Mouse (Mus musculus) lung, postnatal 25 days (tissue): Measurements from ENCODE around the gene Mroh7.

ENCODE experiments used
- DNase-seq: peaks from one replicate; pipeline ENCODE4 v3.0.0; 2022; ENCODE audit warnings: low spot score

Gene Mroh7

GRCm38 (mm10) chr4:106693841-106694430, 36.8 kb downstream of the Mroh7 start:
- no peak for DNase-seq

DNA sequence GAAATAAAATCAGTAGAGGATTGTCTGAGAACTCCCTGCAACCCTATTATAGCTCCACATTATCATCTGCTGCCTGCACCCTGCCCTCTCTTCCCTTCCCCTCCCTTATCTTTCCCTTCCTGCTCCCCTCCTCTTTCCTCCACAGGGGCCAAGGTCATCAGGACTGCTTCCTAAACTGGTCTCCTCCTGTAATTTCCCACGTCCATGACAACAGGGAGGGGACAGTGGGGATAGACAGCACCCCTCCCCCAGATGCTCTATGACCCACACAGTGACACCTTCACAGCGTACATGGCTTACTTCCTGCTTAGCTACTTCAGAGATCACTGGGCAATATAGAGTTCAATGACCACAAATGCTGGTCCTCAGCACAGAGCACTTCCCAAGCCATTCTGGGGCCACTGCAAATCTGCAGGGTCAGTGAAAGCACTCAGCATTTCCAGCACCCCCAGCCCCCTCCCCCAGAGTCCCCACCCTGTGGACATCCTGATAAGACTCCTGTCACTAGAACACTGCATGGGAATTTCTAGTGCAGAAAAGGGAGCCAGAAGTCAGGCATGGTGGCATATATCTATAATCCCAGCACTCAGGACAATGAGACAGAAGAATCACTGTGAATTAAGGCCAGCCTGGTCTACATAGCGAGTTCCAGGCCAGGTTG, 42.0 kb downstream of the Mroh7 start:
- DNase-seq: no peak

DNA sequence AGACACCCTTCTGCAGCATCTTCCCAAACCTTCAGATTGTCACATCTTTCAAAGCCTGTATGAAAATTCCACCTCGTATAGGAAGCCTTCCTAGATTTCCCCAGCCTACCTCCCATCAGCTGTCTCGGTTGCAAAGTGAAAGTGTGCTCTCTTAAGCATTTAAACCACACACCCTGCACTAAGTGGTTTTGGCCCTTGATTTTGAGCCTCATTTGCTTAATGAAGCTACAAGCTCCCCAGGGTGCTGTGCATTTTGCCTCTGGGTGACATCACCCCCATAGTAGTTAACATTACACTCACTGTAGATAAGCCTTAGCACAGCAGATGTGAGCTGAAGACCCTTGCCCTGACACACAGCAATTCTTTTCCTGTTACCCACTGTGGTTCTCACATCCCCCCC, 49.8 kb downstream of the Mroh7 start:
- DNase-seq: no peak

DNA sequence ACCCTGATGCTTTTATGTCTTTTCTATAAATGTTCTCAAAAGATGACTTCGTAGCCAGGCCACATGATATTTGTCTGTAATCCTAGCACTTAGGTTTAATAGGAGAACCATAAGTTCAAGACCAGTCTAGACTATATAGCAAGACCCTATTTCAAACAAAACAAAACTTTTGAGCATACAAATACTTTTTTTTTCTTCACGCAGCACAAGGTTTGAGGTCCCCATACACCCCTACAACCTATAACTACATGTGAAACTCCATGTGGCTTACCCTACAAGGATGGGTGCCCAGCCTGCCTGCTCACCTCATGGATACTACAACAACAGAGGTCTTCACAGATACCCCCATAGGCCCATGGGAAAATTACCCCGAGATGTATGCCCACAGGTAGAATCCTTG, 51.6 kb downstream of the Mroh7 start:
- DNase-seq: no peak

DNA sequence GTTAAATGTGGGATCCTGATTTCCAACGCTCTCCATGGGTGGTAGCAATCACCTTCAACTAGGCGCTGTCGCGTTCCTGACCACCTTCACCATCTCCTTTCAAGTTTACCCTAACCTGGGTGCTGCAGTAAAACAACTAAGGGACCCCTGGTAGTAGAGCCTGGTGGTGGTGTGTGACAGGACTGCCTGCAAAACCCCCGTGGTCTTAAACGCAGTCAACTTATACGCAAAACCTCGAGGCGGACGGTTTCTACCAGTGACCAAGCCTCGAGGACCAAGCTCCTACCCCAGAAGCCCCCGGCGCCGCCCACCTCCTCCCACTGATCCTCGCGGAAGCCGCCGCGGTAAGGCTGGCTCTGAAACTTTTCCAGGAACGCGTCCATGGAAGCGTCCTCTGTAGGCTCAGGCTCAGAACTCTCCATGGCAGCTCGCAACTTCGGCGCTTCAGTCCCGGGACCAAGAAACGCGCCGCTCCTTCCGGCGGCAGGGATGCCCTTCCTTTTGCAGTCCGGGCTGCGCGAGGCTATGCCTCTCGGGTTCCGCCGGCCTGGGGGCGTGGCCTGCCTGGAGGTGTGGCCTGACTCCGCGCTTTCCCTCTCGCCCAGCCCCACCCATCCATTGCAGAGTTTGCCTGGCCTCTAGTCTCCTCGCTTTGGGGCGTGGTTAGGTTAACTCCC, 52.1 kb downstream of the Mroh7 start, which contains the start of gene Ttc4:
Ttc4 (minus strand) TSS at position 503 of the 677 bp plus-strand sequence.
- peak; percentile 89 for DNase-seq

GRCm38 (mm10) chr4:106676749-106677148, 54.0 kb downstream of the Mroh7 start:
- no peak for DNase-seq

- no peak for DNase-seq
Measured at GRCm38 (mm10) chr4:106666546-106666945, 64.2 kb downstream of the Mroh7 start.

DNA sequence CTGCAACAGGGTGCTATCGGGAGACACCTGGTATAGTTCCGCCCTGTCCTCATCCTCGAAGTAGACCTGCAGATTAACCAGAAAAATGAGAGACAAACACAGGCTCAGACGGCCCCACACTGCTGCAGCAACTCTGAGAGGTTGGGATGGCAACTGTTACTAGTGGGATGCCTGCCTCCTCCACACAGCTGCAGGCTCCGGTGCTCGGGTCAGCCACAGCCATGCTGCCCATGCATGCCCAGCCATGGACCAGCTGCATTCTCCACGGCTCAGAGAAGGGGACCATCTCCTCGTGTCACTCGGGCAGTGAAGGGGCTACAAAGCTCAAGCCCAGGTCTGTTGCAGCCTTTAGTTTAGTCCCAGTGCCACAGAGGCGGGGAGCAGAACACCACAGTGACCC, 65.1 kb downstream of the Mroh7 start:
- no peak for DNase-seq

DNA sequence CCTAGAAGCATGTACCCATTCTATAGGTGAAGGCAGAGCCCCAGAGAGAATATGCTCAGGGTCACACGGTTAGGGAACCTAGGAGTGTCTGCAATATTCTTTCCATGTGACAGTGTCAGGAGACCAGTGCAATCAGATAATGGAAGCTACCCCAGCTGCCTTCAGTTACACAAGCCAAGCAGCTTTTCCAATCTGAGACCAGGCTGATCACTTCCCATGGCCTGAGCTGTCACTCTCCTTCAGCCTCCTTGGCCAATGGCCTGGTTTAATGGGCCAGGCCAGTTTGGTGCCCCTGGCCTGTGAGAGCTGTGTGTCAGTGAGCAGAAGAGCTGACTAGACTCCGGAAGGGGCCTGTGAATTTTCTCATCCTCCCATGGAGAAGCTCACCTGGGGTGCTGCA, 65.5 kb downstream of the Mroh7 start:
- no peak for DNase-seq

DNA sequence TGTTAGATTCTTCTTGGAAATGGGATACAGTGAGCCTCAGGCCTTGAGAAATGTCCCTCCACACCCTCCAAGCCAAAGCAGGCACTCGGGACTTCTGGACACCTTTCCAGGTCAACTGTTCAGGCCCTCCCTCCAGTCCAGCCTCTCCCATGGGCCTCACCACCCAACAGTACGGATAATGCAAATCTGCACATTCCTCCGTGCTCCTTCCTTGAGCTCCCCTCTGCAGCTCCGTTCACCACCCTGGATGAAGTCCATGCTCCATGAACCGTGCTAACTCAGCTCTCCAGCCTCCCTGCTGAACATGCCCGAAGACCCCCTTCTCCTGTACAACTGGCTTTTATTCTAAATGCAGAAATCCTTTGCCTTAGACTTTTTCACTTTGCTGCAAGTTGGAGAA, 66.0 kb downstream of the Mroh7 start:
- DNase-seq: no peak

GRCm38 (mm10) chr4:106663956-106664470, 66.7 kb downstream of the Mroh7 start:
- no peak for DNase-seq

GRCm38 (mm10) chr4:106655681-106656080, 75.0 kb downstream of the Mroh7 start:
- no peak for DNase-seq

GRCm38 (mm10) chr4:106653051-106653450, 77.7 kb downstream of the Mroh7 start:
- DNase-seq: no peak

DNA sequence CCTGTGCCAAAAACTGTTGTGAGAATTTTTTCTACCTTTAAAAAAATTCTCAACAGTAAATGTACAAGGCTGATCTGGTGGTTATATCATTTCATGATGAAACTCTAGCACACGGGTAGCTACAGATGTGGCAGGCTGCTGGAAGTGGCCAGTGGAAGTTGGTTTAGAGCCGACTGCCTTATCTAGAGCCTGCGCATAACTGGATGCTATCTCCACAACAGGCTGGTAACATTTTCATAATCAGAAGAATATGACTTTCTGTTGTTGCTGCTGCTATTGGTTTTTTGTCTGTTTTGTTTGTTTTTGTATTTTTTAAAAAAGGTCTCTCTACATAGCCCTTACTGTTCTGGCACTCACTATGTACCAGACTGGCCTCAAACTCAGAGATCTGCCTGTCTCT, 78.2 kb downstream of the Mroh7 start:
- DNase-seq: no peak

DNA sequence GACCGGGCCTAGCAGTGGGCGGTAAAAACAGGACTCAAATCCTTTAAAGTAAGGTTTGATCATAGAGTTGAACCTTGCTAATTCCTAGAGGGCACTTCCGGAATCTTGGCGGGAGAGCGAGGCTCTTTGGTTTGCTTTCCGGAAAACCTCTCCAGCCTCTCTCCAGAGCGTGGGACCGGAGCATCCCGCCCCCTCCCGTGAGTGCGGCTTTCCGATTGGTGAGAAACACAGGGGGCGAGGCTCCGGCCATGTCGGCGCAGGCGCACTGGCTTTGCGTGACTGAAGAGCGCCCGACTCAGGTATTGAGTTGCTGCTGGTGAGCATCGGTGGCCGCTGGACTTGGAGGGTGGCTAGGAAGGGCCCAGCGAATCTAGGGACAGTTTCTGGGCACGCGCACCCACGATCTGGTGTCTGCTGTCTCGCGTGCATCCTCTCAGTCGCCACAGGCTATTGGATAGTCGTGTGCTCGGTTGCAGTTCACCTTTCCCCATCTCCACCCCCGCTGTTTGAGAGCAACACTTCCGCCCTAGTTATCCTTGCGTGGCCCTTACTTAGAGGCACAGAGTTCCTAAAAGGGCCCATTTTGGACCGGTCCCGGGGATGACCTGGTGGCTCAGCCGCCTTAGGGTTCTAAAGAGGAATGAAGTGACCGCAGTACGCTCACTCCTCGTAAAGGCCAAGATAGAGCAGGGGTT, 79.7 kb downstream of the Mroh7 start, which contains the start of gene Pars2:
Pars2 (plus strand) TSS at position 237 of the 695 bp plus-strand sequence.
- DNase-seq: peak; percentile 97

DNA sequence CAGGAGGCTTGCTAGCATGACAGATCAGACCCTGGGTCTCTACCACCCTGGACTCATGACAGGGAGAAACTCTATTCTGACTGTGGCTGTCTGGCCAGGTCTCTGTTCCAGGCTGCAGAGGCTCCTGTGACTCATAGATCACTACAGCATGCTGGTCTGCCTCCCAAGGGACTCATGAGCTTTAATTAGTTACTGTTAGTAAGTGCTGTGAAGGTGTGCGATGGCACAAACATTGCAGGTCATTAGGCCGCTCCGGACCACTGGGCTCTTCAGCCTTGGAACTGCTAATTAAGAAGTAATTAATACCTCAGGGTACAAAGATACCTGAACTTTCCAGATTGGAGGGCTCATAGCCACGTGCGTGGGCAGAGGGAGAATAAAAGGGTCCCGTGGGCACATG, 83.6 kb downstream of the Mroh7 start:
- no peak for DNase-seq

DNA sequence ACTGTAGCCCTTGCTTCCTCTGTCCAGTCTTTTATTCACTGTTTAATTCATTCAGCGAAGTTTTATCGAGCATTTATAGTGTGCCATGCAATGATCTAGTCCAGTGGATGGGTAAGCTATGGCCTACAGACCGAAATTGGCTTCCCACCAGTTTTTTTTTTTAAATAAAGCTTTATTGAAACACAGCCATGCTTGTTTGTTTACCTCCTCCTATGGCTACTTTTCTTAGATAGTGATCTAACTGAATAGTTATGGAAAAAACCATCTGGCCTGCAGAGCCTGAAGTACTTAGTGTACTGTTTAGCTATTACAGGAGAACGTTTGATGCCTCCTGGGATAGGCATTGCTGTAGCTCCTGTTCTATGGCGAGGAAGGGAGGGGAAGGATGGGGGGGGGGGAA, 84.9 kb downstream of the Mroh7 start:
- DNase-seq: no peak

GRCm38 (mm10) chr4:106644218-106644610, 86.5 kb downstream of the Mroh7 start:
- DNase-seq: no peak

GRCm38 (mm10) chr4:106643483-106644217, 87.1 kb downstream of the Mroh7 start:
- DNase-seq: no peak

- DNase-seq: no peak
Measured at GRCm38 (mm10) chr4:106634086-106634479, 96.6 kb downstream of the Mroh7 start.

- DNase-seq: no peak
Measured at GRCm38 (mm10) chr4:106633281-106634085, 97.2 kb downstream of the Mroh7 start.
